Mouse (Mus musculus) mammary gland, adult 2 months (tissue): ENCODE measurements around the gene Prpf40b. TPM values are rescaled to one million over a fixed set of nuclear protein-coding genes. Genes with fewer than 3 reads are reported as not detected.

Experiments used
- polyA plus RNA-seq: library from polyadenylated mRNA; depleted of rRNA; stranded (reverse); fragments of >200 nt; gene quantifications from 2 replicates; pipeline ENCODE4 v1.2.3, GENCODE M21; 2012; ENCODE audit warnings: low replicate concordance; rRNA removed

Gene Prpf40b
- 73.1 and 85.5 TPM in 2 replicates for polyA plus RNA-seq

GRCm38 (mm10) chr15:99294813-99295374 lies at the start of gene Prpf40b:
TSS of gene Prpf40b (plus strand) at chr15:99295087.

GRCm38 (mm10) chr15:99251626-99252380 lies 43.1 kb upstream of the Prpf40b start, which contains the start of gene Mcrs1:
TSS of gene Mcrs1 (minus strand) at chr15:99251961.

GRCm38 (mm10) chr15:99295484-99295981 lies 646 bp downstream of the Prpf40b start, which contains the start of gene Fam186b:
TSS of gene Fam186b (minus strand) at chr15:99295888.

Other genes starting within 250 kb of the Prpf40b start
- 0.43 and 0.81 TPM in 2 replicates for gene Prph, start 239.9 kb upstream of the Prpf40b start, polyA plus RNA-seq
- gene Troap, start 220.5 kb upstream of the Prpf40b start, polyA plus RNA-seq, result 2.3 and 3.3 TPM in 2 replicates
- not detected in 2 replicates for gene C1ql4, start 207.3 kb upstream of the Prpf40b start, polyA plus RNA-seq
- 0.66 and 0.68 TPM in 2 replicates for gene Dnajc22, start 201.9 kb upstream of the Prpf40b start, polyA plus RNA-seq
- gene Spats2, start 169.2 kb upstream of the Prpf40b start, polyA plus RNA-seq, result 5.8 and 6.3 TPM in 2 replicates
- gene Kcnh3, start 70.2 kb upstream of the Prpf40b start, polyA plus RNA-seq, result 1.1 and 2.6 TPM in 2 replicates
- gene Mcrs1, start 43.1 kb upstream of the Prpf40b start, polyA plus RNA-seq, result 60.9 and 70.7 TPM in 2 replicates
- 0.07 TPM in 1 of 2 replicates, not detected in the other for gene Fam186b, start 801 bp downstream of the Prpf40b start, polyA plus RNA-seq
- 26.5 and 31.2 TPM in 2 replicates for gene Fmnl3, start 75.4 kb downstream of the Prpf40b start, polyA plus RNA-seq
- 937 and 960 TPM in 2 replicates for gene Tmbim6, start 97.8 kb downstream of the Prpf40b start, polyA plus RNA-seq
- gene Nckap5l, start 162.7 kb downstream of the Prpf40b start, polyA plus RNA-seq, result 10.7 and 21.6 TPM in 2 replicates
- 5.2 and 6.9 TPM in 2 replicates for gene Bcdin3d, start 179.6 kb downstream of the Prpf40b start, polyA plus RNA-seq
- gene Faim2, start 233.1 kb downstream of the Prpf40b start, polyA plus RNA-seq, result 2.5 and 2.8 TPM in 2 replicates